In genomic region chr5:142386329-142386728, GRCm38 (mm10) we compare ENCODE assay signal across 11 mouse cellular contexts. TPM values are rescaled to one million over a fixed set of nuclear protein-coding genes. Genes with fewer than 3 reads are reported as not detected.
DNase-seq lines count a peak whose midpoint lies in the region; ATAC-seq lines count a peak whose summit lies in the region.
"Had no signal": no experiment of that assay in that cellular context is flagged by ENCODE, and none has a peak within 500 bp of the region (broad histone marks: within the 10 kb centered on the region; RNA-seq: fewer than 3 reads in every experiment).

No protein-coding gene starts in this region.

- 0 out of 2 replicates have a peak, but pooled peaks have one; percentile 11 for ATAC-seq in heart, embryonic 14.5 days (ENCODE audit: insufficient number of reproducible peaks, insufficient read depth, low FRiP score, low read depth)
- ATAC-seq in forebrain, embryonic 12.5 days (ENCODE audit: low FRiP score) = no peak
- no peak for ATAC-seq in intestine, embryonic 16.5 days
- no peak for ATAC-seq in neural tube, embryonic 12.5 days (ENCODE audit: low FRiP score, low read depth)
- no peak for ATAC-seq in activated CD4-positive, CD25-positive, alpha-beta regulatory T cell, adult 4 months
- no peak for ATAC-seq in erythroid progenitor cell, adult 5-6 weeks (replicated peaks; ENCODE audit: low FRiP score, poor library complexity, severe bottlenecking)

- no peak overlapping the region for H3K9ac ChIP-seq in heart, embryonic 14.5 days (ENCODE audit: low read length)
- H3K9ac ChIP-seq in forebrain, embryonic 12.5 days = no peak overlapping the region
- H3K9ac ChIP-seq in intestine, embryonic 16.5 days (ENCODE audit: low read depth, low read length) = 0 out of 2 replicates have a peak overlapping the region, but pooled peaks have one; percentile 46
- no peak overlapping the region for H3K9ac ChIP-seq in neural tube, embryonic 12.5 days

- H3K36me3 ChIP-seq in heart, embryonic 14.5 days (ENCODE audit: control insufficient read depth, insufficient read depth, low read length) = no peaks in the 10 kb centered on the region
- no peaks in the 10 kb centered on the region for H3K36me3 ChIP-seq in forebrain, embryonic 12.5 days (replicated peaks)
- no peaks in the 10 kb centered on the region for H3K36me3 ChIP-seq in intestine, embryonic 16.5 days (ENCODE audit: control insufficient read depth, insufficient read depth, low read length)
- H3K36me3 ChIP-seq in neural tube, embryonic 12.5 days = no peaks in the 10 kb centered on the region

- 68% methylated on average over 6 of the region's 6 CpGs for WGBS in heart, embryonic 14.5 days
- 25% methylated on average over 6 of the region's 6 CpGs for WGBS in forebrain, embryonic 12.5 days
- WGBS in intestine, embryonic 16.5 days = 54% methylated on average over 6 of the region's 6 CpGs
- WGBS in neural tube, embryonic 12.5 days = 57% methylated on average over 6 of the region's 6 CpGs

- no peaks in the 10 kb centered on the region for H3K9me3 ChIP-seq in heart, embryonic 14.5 days (ENCODE audit: control insufficient read depth, low read length)
- no peaks in the 10 kb centered on the region for H3K9me3 ChIP-seq in forebrain, embryonic 12.5 days
- H3K9me3 ChIP-seq in intestine, embryonic 16.5 days (ENCODE audit: control insufficient read depth, low read length) = no peaks in the 10 kb centered on the region
- H3K9me3 ChIP-seq in neural tube, embryonic 12.5 days = no peaks in the 10 kb centered on the region

- H3K4me1 ChIP-seq in heart, embryonic 14.5 days (ENCODE audit: control insufficient read depth in 2 of 2, insufficient read depth in 2 of 2, low read length in 2 of 2) = peaks cover 6 to 13% of the 10 kb centered on the region in 2 experiments; a peak in 3 of 4 replicates
- H3K4me1 ChIP-seq in forebrain, embryonic 12.5 days = peaks cover 44% of the 10 kb centered on the region
- peaks cover 15% of the 10 kb centered on the region for H3K4me1 ChIP-seq in intestine, embryonic 16.5 days (ENCODE audit: control insufficient read depth, insufficient read depth, low read length)
- H3K4me1 ChIP-seq in neural tube, embryonic 12.5 days = peaks cover 28% of the 10 kb centered on the region

- no peak for DNase-seq in heart, postnatal 14 days
- DNase-seq in lung, postnatal 4 days = no peak
- DNase-seq: cerebellum, adult 18-20 months; kidney, postnatal 14 days had no signal

- no peak overlapping the region for H3K4me3 ChIP-seq in heart, embryonic 14.5 days (ENCODE audit: control insufficient read depth in 1 of 2, insufficient read depth in 1 of 2, low read depth in 1 of 2, low read length in 2 of 2)
- no peak overlapping the region for H3K4me3 ChIP-seq in forebrain, embryonic 12.5 days (replicated peaks)
- H3K4me3 ChIP-seq in intestine, embryonic 16.5 days (ENCODE audit: low read length) = no peak overlapping the region
- H3K4me3 ChIP-seq in neural tube, embryonic 12.5 days = no peak overlapping the region
- H3K4me3 ChIP-seq: erythroblast, embryonic 14.5 days had no signal

- peak overlapping the region in 1 of 2 experiments; percentile 53; a peak in 1 of 4 replicates for H3K27ac ChIP-seq in heart, embryonic 14.5 days (replicated peaks in 1 of 2; ENCODE audit: control insufficient read depth in 1 of 2, insufficient read depth in 1 of 2, low read depth in 2 of 2, low read length in 2 of 2)
- H3K27ac ChIP-seq in forebrain, embryonic 12.5 days = peak overlapping the region; percentile 83
- peak overlapping the region; percentile 10 for H3K27ac ChIP-seq in intestine, embryonic 16.5 days (ENCODE audit: low read length)
- 0 out of 2 replicates have a peak overlapping the region, but pooled peaks have one; percentile 38 for H3K27ac ChIP-seq in neural tube, embryonic 12.5 days

- H3K4me2 ChIP-seq in heart, embryonic 14.5 days (ENCODE audit: low read length) = no peak overlapping the region
- 0 out of 2 replicates have a peak overlapping the region, but pooled peaks have one; percentile 6 for H3K4me2 ChIP-seq in forebrain, embryonic 12.5 days
- H3K4me2 ChIP-seq in intestine, embryonic 16.5 days (ENCODE audit: low read depth, low read length) = peak overlapping the region; percentile 8; the same call in 1 of the 2 replicates
- H3K4me2 ChIP-seq in neural tube, embryonic 12.5 days (replicated peaks) = peak overlapping the region; percentile 32; the same call in 1 of the 2 replicates

- intact Hi-C loops in heart, postnatal 14 days (cut with DNase I) = no loop called here

- H3K27me3 ChIP-seq in heart, embryonic 14.5 days (ENCODE audit: control insufficient read depth, insufficient read depth, low read length) = no peaks in the 10 kb centered on the region
- no peaks in the 10 kb centered on the region; the same call in 1 of the 2 replicates for H3K27me3 ChIP-seq in forebrain, embryonic 12.5 days
- H3K27me3 ChIP-seq in intestine, embryonic 16.5 days (replicated peaks; ENCODE audit: control insufficient read depth, insufficient read depth, low read length) = no peaks in the 10 kb centered on the region
- H3K27me3 ChIP-seq in neural tube, embryonic 12.5 days (replicated peaks) = no peaks in the 10 kb centered on the region

RNA-seq across cellular contexts. Expression of gene Foxk1, which starts 15.0 kb away (rescaled TPM):
- polyA plus RNA-seq in heart, embryonic 14.5 days (2014; fragmentation: Nextera tagmentation; extraction: Ambion mirVana) = 3.9 and 5.3 TPM in 2 replicates
- total RNA-seq in heart, postnatal 14 days (2021) = 10 to 100 TPM; 16.7 to 17.5 TPM
- 5.2 and 5.9 TPM in 2 replicates for polyA plus RNA-seq in forebrain, embryonic 12.5 days (2016; fragmentation: Nextera tagmentation; extraction: Ambion mirVana)
- polyA plus RNA-seq in intestine, embryonic 16.5 days (2015; fragmentation: Nextera tagmentation; extraction: Ambion mirVana) = 1.9 and 2.0 TPM in 2 replicates
- 6.2 and 7.2 TPM in 2 replicates for polyA plus RNA-seq in neural tube, embryonic 12.5 days (2016; fragmentation: Nextera tagmentation; extraction: Ambion mirVana)
- 10 to 100 TPM in 1 of 2 experiments, 1 to 10 TPM in 1; 9.4 to 13.3 TPM for polyA plus RNA-seq in activated CD4-positive, CD25-positive, alpha-beta regulatory T cell, adult 4 months (2017; shearing (Covaris generic))
- total RNA-seq in erythroid progenitor cell, adult 5-6 weeks (2015; ENCODE audit: low replicate concordance) = 3.8 and 6.1 TPM in 2 replicates
- 1.9 and 3.5 TPM in 2 replicates for total RNA-seq in erythroid progenitor cell, adult 5-6 weeks (2017; ENCODE audit: low replicate concordance)
